Mouse (Mus musculus): ENCODE measurements around the gene Sgf29. TPM values are rescaled to one million over a fixed set of nuclear protein-coding genes. Genes with fewer than 3 reads are reported as not detected.
"Not testable (repeated sequence)": the region's sequence is repeated elsewhere in the genome, so short reads cannot be mapped to it uniquely, and the experiment has no call there.

The Sgf29 gene
- total RNA-seq, 1 experiment, result 55.3 TPM

DNA sequence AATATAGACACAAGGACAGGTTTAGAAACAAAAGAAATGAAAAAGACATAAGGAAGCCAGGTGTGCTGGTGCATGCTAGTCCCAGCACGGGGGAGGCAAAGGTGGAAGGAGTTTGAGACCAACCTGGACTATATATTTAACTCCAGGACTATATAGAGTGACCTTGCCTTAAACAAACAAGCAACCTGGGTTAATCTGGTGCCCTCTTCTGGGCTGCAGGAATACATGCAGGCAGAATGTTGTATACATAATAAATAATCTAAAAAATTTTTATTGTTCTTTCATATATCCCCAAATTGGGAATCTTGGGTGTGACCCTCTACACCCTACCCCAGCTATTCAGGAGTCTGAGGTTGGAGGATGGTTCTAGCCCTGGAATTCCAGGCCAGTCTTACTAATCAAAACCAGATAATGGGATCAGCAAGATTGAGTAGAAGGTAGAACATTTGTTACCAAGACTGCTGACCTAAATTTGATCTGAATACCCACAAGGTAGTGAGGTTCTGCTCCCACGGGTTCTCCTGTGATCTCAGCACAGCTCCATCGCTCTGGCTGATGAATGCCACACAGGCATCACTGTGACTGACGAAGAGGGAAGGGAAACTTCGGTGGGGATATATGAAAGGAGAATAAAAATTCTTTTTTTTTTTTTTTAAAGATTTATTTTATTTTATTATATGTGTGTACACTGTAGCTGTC lies 6.4 kb upstream of the Sgf29 start:
- peaks cover 2 to 16% of the 10 kb centered on the region in 2 experiments; a peak in 2 of 4 replicates for H3K4me1 ChIP-seq (ENCODE audit: control insufficient read depth in 2 of 2, insufficient read depth in 2 of 2, low read length in 2 of 2, poor library complexity in 1 of 2)
- no peaks in the 10 kb centered on the region for H3K36me3 ChIP-seq (ENCODE audit: control insufficient read depth, insufficient read depth, low read length, poor library complexity, severe bottlenecking)
- H3K9ac ChIP-seq (ENCODE audit: insufficient read depth, low read depth, low read length, poor library complexity, severe bottlenecking), result no peak overlapping the region
- no peak for DNase-seq (ENCODE audit: low read depth, low spot score)
- no peak for TF ChIP-seq ZC3H11A (IDR thresholded peaks at IDR 0.05; ENCODE audit: borderline replicate concordance, low read depth, low read length)
- no peak for TF ChIP-seq HCFC1 (IDR thresholded peaks at IDR 0.05; ENCODE audit: borderline replicate concordance, insufficient read depth, low read length)
- TF ChIP-seq MAFK (IDR thresholded peaks at IDR 0.05; ENCODE audit: insufficient read depth, low read depth, low read length), result no peak
- no peak for TF ChIP-seq CHD2 (IDR thresholded peaks at IDR 0.05; ENCODE audit: low read depth, low read length)
- no peak for TF ChIP-seq ZNF384 (IDR thresholded peaks at IDR 0.05; ENCODE audit: low read depth, low read length)
- H3K4me3 ChIP-seq (ENCODE audit: insufficient read depth in 1 of 2, low read depth in 1 of 2, low read length in 2 of 2, poor library complexity in 1 of 2, severe bottlenecking in 1 of 2), result no peak overlapping the region
- in situ Hi-C loops (cut with MboI; ENCODE audit: low sequenced_read_pairs in 2 of 2, unreplicated experiment in 2 of 2), result no loop called here
- no peaks in the 10 kb centered on the region for H3K9me3 ChIP-seq (ENCODE audit: control insufficient read depth, insufficient read depth, low read depth, low read length)
- H3K27ac ChIP-seq (ENCODE audit: insufficient read depth, low read depth, low read length, poor library complexity, severe bottlenecking), result no peak overlapping the region

DNA sequence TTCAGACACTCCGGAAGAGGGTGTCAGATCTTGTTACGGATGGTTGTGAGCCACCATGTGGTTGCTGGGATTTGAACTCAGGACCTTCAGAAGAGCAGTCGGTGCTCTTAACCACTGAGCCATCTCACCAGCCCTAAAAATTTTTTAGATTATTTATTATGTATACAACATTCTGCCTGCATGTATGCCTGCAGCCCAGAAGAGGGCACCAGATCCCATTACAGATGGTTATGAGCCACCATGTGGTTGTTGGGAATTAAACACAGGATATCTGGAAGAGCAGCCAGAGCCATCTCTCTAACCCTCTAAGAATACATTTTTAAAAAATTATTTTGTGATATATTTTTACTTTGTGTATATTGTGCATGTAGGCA lies 5.9 kb upstream of the Sgf29 start:
- 0 out of 2 replicates have a peak, but pooled peaks have one; percentile 8 for TF ChIP-seq ZC3H11A (IDR thresholded peaks at IDR 0.05; ENCODE audit: borderline replicate concordance, low read depth, low read length)
- in situ Hi-C loops (cut with MboI; ENCODE audit: low sequenced_read_pairs in 2 of 2, unreplicated experiment in 2 of 2); DNase-seq (ENCODE audit: low read depth, low spot score): not testable (repeated sequence)

GRCm38 (mm10) chr7:126644345-126644744 lies 4.8 kb upstream of the Sgf29 start:
- H3K36me3 ChIP-seq (ENCODE audit: control insufficient read depth, insufficient read depth, low read length, poor library complexity, severe bottlenecking), result no peaks in the 10 kb centered on the region
- no peak for DNase-seq (ENCODE audit: low read depth, low spot score)
- H3K4me1 ChIP-seq (ENCODE audit: control insufficient read depth in 2 of 2, insufficient read depth in 2 of 2, low read length in 2 of 2, poor library complexity in 1 of 2), result peaks cover 2 to 16% of the 10 kb centered on the region in 2 experiments; a peak in 2 of 4 replicates
- H3K27ac ChIP-seq (ENCODE audit: insufficient read depth, low read depth, low read length, poor library complexity, severe bottlenecking), result no peak overlapping the region; the same call in 1 of the 2 replicates
- H3K4me3 ChIP-seq (ENCODE audit: insufficient read depth in 1 of 2, low read depth in 1 of 2, low read length in 2 of 2, poor library complexity in 1 of 2, severe bottlenecking in 1 of 2), result no peak overlapping the region
- H3K9ac ChIP-seq (ENCODE audit: insufficient read depth, low read depth, low read length, poor library complexity, severe bottlenecking), result no peak overlapping the region
- TF ChIP-seq CHD2 (IDR thresholded peaks at IDR 0.05; ENCODE audit: low read depth, low read length) (no peak), ZC3H11A (IDR thresholded peaks at IDR 0.05; ENCODE audit: borderline replicate concordance, low read depth, low read length) (no peak), HCFC1 (IDR thresholded peaks at IDR 0.05; ENCODE audit: borderline replicate concordance, insufficient read depth, low read length) (no peak), ZNF384 (IDR thresholded peaks at IDR 0.05; ENCODE audit: low read depth, low read length) (no peak), MAFK (IDR thresholded peaks at IDR 0.05; ENCODE audit: insufficient read depth, low read depth, low read length) (no peak)
- H3K9me3 ChIP-seq (ENCODE audit: control insufficient read depth, insufficient read depth, low read depth, low read length), result no peaks in the 10 kb centered on the region
- in situ Hi-C loops (cut with MboI; ENCODE audit: low sequenced_read_pairs in 2 of 2, unreplicated experiment in 2 of 2), result no loop called here

More for the DNA sequence above, 5.9 kb upstream of the Sgf29 start:
- not testable (repeated sequence) for H3K27ac ChIP-seq (ENCODE audit: insufficient read depth, low read depth, low read length, poor library complexity, severe bottlenecking); H3K9me3 ChIP-seq (ENCODE audit: control insufficient read depth, insufficient read depth, low read depth, low read length); H3K36me3 ChIP-seq (ENCODE audit: control insufficient read depth, insufficient read depth, low read length, poor library complexity, severe bottlenecking); H3K4me3 ChIP-seq (ENCODE audit: insufficient read depth in 1 of 2, low read depth in 1 of 2, low read length in 2 of 2, poor library complexity in 1 of 2, severe bottlenecking in 1 of 2); H3K9ac ChIP-seq (ENCODE audit: insufficient read depth, low read depth, low read length, poor library complexity, severe bottlenecking)
- peaks cover 2 to 16% of the 10 kb centered on the region in 2 experiments; a peak in 2 of 4 replicates for H3K4me1 ChIP-seq (ENCODE audit: control insufficient read depth in 2 of 2, insufficient read depth in 2 of 2, low read length in 2 of 2, poor library complexity in 1 of 2)

GRCm38 (mm10) chr7:126644914-126645313 lies 4.2 kb upstream of the Sgf29 start:
- H3K4me1 ChIP-seq (ENCODE audit: control insufficient read depth in 2 of 2, insufficient read depth in 2 of 2, low read length in 2 of 2, poor library complexity in 1 of 2), result peaks cover 2 to 16% of the 10 kb centered on the region in 2 experiments; a peak in 2 of 4 replicates

DNA sequence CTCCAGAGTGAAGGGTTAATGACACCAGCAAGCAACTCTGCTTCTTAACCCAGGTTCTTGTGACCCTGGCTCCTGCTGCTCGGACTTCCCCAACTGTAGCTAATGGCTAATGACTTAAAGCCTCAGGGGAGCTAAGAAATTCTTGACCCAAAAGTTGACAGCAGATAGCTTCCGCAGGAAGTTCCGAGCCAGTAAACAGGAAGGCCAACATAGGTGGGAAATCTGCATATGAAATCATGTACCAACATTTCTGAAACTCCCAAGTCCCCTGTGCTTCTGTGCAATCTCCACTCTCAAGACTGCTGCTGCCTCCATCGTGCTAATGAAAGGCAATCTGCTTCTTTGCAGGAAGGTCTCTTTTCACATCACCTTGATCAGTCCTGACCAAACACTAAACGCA lies 3.4 kb upstream of the Sgf29 start:
- peak overlapping the region; percentile 88; the same call in 1 of the 2 replicates for H3K27ac ChIP-seq (ENCODE audit: insufficient read depth, low read depth, low read length, poor library complexity, severe bottlenecking)
- H3K4me1 ChIP-seq (ENCODE audit: control insufficient read depth in 2 of 2, insufficient read depth in 2 of 2, low read length in 2 of 2, poor library complexity in 1 of 2), result peaks cover 2 to 16% of the 10 kb centered on the region in 2 experiments; a peak in 2 of 4 replicates
- no peak for TF ChIP-seq MAFK (IDR thresholded peaks at IDR 0.05; ENCODE audit: insufficient read depth, low read depth, low read length)
- no peak for TF ChIP-seq CHD2 (IDR thresholded peaks at IDR 0.05; ENCODE audit: low read depth, low read length)
- no peak for TF ChIP-seq HCFC1 (IDR thresholded peaks at IDR 0.05; ENCODE audit: borderline replicate concordance, insufficient read depth, low read length)
- TF ChIP-seq ZC3H11A (IDR thresholded peaks at IDR 0.05; ENCODE audit: borderline replicate concordance, low read depth, low read length), result no peak
- peak overlapping the region; percentile 5; the same call in 1 of the 2 replicates for H3K9ac ChIP-seq (ENCODE audit: insufficient read depth, low read depth, low read length, poor library complexity, severe bottlenecking)
- no peaks in the 10 kb centered on the region for H3K9me3 ChIP-seq (ENCODE audit: control insufficient read depth, insufficient read depth, low read depth, low read length)
- in situ Hi-C loops (cut with MboI; ENCODE audit: low sequenced_read_pairs in 2 of 2, unreplicated experiment in 2 of 2), result no loop called here
- no peak overlapping the region for H3K4me3 ChIP-seq (ENCODE audit: insufficient read depth in 1 of 2, low read depth in 1 of 2, low read length in 2 of 2, poor library complexity in 1 of 2, severe bottlenecking in 1 of 2)
- DNase-seq (ENCODE audit: low read depth, low spot score), result no peak
- no peaks in the 10 kb centered on the region for H3K36me3 ChIP-seq (ENCODE audit: control insufficient read depth, insufficient read depth, low read length, poor library complexity, severe bottlenecking)

More at GRCm38 (mm10) chr7:126644914-126645313, 4.2 kb upstream of the Sgf29 start:
- no peak for DNase-seq (ENCODE audit: low read depth, low spot score)
- no peak for TF ChIP-seq ZNF384 (IDR thresholded peaks at IDR 0.05; ENCODE audit: low read depth, low read length)
- no peak for TF ChIP-seq ZC3H11A (IDR thresholded peaks at IDR 0.05; ENCODE audit: borderline replicate concordance, low read depth, low read length)
- H3K4me3 ChIP-seq (ENCODE audit: insufficient read depth in 1 of 2, low read depth in 1 of 2, low read length in 2 of 2, poor library complexity in 1 of 2, severe bottlenecking in 1 of 2), result no peak overlapping the region
- no peak overlapping the region for H3K9ac ChIP-seq (ENCODE audit: insufficient read depth, low read depth, low read length, poor library complexity, severe bottlenecking)
- in situ Hi-C loops (cut with MboI; ENCODE audit: low sequenced_read_pairs in 2 of 2, unreplicated experiment in 2 of 2), result no loop called here
- H3K36me3 ChIP-seq (ENCODE audit: control insufficient read depth, insufficient read depth, low read length, poor library complexity, severe bottlenecking), result no peaks in the 10 kb centered on the region
- no peaks in the 10 kb centered on the region for H3K9me3 ChIP-seq (ENCODE audit: control insufficient read depth, insufficient read depth, low read depth, low read length)
- peak overlapping the region; percentile 88; the same call in 1 of the 2 replicates for H3K27ac ChIP-seq (ENCODE audit: insufficient read depth, low read depth, low read length, poor library complexity, severe bottlenecking)

All from ES-E14 (cell line).